Mouse (Mus musculus): ENCODE results near the gene D10Wsu102e. TPM values are rescaled to one million over a fixed set of nuclear protein-coding genes. Genes with fewer than 3 reads are reported as not detected.
"Not testable (repeated sequence)": the region's sequence is repeated elsewhere in the genome, so short reads cannot be mapped to it uniquely, and the experiment has no call there.

Gene D10Wsu102e
- polyA plus RNA-seq, 1 experiment from 2014 or later, result 1.6 TPM

DNA sequence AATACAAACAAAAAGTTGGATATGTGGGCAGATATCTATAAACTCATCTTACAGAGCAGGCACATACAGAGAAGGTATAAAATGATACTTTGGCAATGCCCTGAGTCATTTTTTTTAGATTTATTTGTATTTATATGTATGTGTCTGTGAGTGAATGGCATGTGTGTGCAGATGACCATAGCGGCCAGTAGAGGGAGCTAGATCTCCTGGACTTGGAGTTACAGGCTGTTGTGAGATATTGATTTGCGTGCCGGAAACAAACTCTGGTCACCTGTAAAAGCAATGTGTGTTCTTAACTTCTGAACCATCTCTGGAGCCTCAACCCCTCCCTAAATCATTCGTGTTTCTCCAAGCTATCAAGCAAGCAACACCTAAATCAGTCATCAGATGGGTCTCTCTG lies 161.0 kb downstream of the D10Wsu102e start:
- no peaks in the 10 kb centered on the region for H3K4me1 ChIP-seq (replicated peaks; ENCODE audit: control insufficient read depth, insufficient read depth, low read length)
- DNase-seq (ENCODE audit: low spot score) (no peak), ATAC-seq (replicated peaks; ENCODE audit: low FRiP score) (no peak)
- 84% methylated on average over 4 of the region's 4 CpGs for WGBS
- H3K9me3 ChIP-seq (ENCODE audit: control insufficient read depth, low read length), result no peaks in the 10 kb centered on the region
- no peaks in the 10 kb centered on the region for H3K36me3 ChIP-seq (ENCODE audit: control insufficient read depth, insufficient read depth, low read length)
- H3K27me3 ChIP-seq (ENCODE audit: control insufficient read depth, insufficient read depth, low read length), result no peaks in the 10 kb centered on the region
- H3K27ac ChIP-seq (ENCODE audit: low read depth, low read length), result no peak overlapping the region
- no peak overlapping the region for H3K4me2 ChIP-seq (ENCODE audit: low read depth, low read length, severe bottlenecking)
- H3K9ac ChIP-seq (ENCODE audit: low read length), result no peak overlapping the region
- no peak overlapping the region for H3K4me3 ChIP-seq (ENCODE audit: low read depth, low read length)

DNA sequence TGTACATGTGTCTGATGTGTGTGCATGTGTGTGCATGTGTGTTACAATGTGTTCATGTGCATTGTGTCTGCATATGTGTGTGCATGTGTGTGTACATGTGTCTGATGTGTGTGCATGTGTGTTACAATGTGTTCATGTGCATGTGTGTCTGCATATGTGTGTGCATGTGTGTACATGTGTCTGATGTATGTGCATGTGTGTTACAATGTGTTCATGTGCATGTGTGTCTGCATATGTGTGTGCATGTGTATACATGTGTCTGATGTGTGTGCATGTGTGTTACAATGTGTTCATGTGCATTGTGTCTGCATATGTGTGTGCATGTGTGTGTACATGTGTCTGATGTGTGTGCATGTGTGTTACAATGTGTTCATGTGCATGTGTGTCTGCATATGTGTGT lies 164.2 kb downstream of the D10Wsu102e start:
- DNase-seq (ENCODE audit: low spot score); H3K27me3 ChIP-seq (ENCODE audit: control insufficient read depth, insufficient read depth, low read length); H3K4me2 ChIP-seq (ENCODE audit: low read depth, low read length, severe bottlenecking); ATAC-seq (replicated peaks; ENCODE audit: low FRiP score); H3K27ac ChIP-seq (ENCODE audit: low read depth, low read length); H3K4me1 ChIP-seq (replicated peaks; ENCODE audit: control insufficient read depth, insufficient read depth, low read length); H3K9me3 ChIP-seq (ENCODE audit: control insufficient read depth, low read length); H3K4me3 ChIP-seq (ENCODE audit: low read depth, low read length); H3K9ac ChIP-seq (ENCODE audit: low read length); H3K36me3 ChIP-seq (ENCODE audit: control insufficient read depth, insufficient read depth, low read length): not testable (repeated sequence)

DNA sequence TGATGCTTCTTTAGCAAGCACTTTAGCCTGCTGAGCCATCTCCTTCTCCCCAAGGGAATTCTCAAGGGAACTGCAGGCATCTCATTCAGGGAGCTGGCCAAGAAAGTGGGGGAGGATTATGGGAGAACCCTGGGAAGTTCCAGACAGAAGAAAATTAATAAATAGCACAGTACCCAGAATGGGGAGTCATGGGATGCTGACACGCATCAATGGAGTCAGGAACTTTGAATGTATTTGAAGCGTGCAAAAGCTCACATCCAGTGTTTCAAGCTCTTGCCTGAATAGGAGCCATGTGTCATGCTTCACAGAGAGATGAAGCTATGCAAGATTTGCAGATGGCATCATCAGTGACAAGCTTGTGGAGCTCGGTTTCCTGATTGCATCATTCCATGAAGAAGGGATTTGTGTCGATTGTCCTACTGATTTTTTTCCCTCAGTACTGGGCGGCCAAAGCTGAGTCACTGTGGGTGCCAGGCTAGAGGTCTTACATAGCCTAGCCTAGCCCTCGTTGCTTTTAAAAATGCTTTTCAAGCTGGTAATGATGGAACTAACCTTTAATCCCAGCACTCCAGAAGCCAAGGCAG lies 170.5 kb downstream of the D10Wsu102e start:
- no peaks in the 10 kb centered on the region for H3K36me3 ChIP-seq (ENCODE audit: control insufficient read depth, insufficient read depth, low read length)
- no peak overlapping the region for H3K4me2 ChIP-seq (ENCODE audit: low read depth, low read length, severe bottlenecking)
- 85% methylated on average over 6 of the region's 6 CpGs for WGBS
- no peaks in the 10 kb centered on the region for H3K27me3 ChIP-seq (ENCODE audit: control insufficient read depth, insufficient read depth, low read length)
- H3K9ac ChIP-seq (ENCODE audit: low read length), result no peak overlapping the region
- DNase-seq (ENCODE audit: low spot score), result no peak
- ATAC-seq (replicated peaks; ENCODE audit: low FRiP score), result no peak
- no peaks in the 10 kb centered on the region for H3K4me1 ChIP-seq (replicated peaks; ENCODE audit: control insufficient read depth, insufficient read depth, low read length)
- no peaks in the 10 kb centered on the region; the same call in 1 of the 2 replicates for H3K9me3 ChIP-seq (ENCODE audit: control insufficient read depth, low read length)
- no peak overlapping the region for H3K4me3 ChIP-seq (ENCODE audit: low read depth, low read length)
- no peak overlapping the region for H3K27ac ChIP-seq (ENCODE audit: low read depth, low read length)

DNA sequence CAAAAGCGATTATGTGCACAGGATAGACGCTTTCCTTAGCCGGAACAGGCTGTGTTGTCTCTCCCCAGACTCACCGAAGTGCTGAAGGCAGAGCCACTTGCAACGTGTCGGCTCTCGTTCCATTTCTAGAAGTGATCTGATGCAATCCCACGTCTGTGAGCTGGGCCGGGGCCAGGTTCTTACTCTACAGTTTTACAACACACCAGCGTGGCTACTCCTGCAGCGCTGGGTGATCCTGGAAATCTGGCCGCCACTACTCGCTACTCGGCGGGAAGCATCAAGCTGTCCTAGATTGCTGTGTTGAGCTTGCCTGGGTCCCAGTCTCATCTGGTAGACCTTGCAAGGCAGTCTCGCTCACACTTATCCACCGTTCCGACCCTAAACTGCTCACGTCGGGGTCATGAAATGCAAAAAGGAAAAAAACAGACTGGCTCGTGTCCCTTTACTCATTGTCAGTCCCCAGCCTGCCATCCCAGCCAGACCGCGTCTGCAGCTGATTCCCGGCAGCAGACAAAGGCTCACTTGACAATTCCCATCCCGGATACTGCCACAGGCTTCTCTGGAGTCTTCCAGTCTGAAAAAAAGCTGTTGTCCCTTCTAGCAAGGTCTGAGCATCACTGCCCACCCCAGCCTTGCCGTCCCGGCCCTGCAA lies 173.4 kb downstream of the D10Wsu102e start:
- Histone ChIP-seq H3K27me3 (ENCODE audit: control insufficient read depth, insufficient read depth, low read length) (no peaks in the 10 kb centered on the region), H3K4me2 (ENCODE audit: low read depth, low read length, severe bottlenecking) (peak overlapping the region; percentile 96), H3K9ac (ENCODE audit: low read length) (peak overlapping the region; percentile 71), H3K36me3 (ENCODE audit: control insufficient read depth, insufficient read depth, low read length) (no peaks in the 10 kb centered on the region), H3K4me1 (replicated peaks; ENCODE audit: control insufficient read depth, insufficient read depth, low read length) (no peaks in the 10 kb centered on the region), H3K9me3 (ENCODE audit: control insufficient read depth, low read length) (no peaks in the 10 kb centered on the region), H3K27ac (ENCODE audit: low read depth, low read length) (no peak overlapping the region), H3K4me3 (ENCODE audit: low read depth, low read length) (peak overlapping the region; percentile 50)
- ATAC-seq (replicated peaks; ENCODE audit: low FRiP score) (peak; percentile 47), DNase-seq (ENCODE audit: low spot score) (peak; percentile 63)
- 5% methylated on average over 27 of the region's 27 CpGs for WGBS

DNA sequence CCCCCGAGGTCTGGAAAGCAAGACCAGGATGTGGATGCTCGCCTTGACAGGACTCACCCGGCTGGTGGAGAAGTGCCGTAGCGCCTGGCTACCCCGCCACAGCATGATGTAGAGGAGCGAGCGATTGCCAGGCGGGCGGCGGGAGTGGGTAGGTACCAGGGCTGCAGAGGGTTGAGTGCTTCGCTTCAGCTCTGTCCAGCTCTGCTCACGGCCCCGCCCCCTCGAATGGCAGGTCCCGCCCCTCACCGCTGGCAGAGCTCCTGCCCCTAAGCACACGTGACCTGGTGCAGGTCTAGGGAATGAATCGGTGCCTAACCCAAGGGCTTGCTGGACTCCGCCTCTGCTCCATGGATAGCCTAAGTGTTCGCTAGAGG lies 173.9 kb downstream of the D10Wsu102e start, which contains the start of gene Aldh1l2:
Gene Aldh1l2, minus strand, starts transcription at position 231 of the 374 bp plus-strand sequence.
- WGBS, result 0% methylated on average over 21 of the region's 21 CpGs
- Histone ChIP-seq H3K27ac (ENCODE audit: low read depth, low read length) (no peak within 1 kb of the TSS), H3K9me3 (ENCODE audit: control insufficient read depth, low read length) (no peaks in the 10 kb centered on the region), H3K36me3 (ENCODE audit: control insufficient read depth, insufficient read depth, low read length) (no peaks in the 10 kb centered on the region), H3K9ac (ENCODE audit: low read length) (peak within 1 kb of the TSS; percentile 71), H3K4me2 (ENCODE audit: low read depth, low read length, severe bottlenecking) (peak within 1 kb of the TSS; percentile 96), H3K4me1 (replicated peaks; ENCODE audit: control insufficient read depth, insufficient read depth, low read length) (no peaks in the 10 kb centered on the region), H3K4me3 (ENCODE audit: low read depth, low read length) (peak within 1 kb of the TSS; percentile 50), H3K27me3 (ENCODE audit: control insufficient read depth, insufficient read depth, low read length) (no peaks in the 10 kb centered on the region)
- ATAC-seq (replicated peaks; ENCODE audit: low FRiP score), result peak; percentile 99
- peak; percentile 93 for DNase-seq (ENCODE audit: low spot score)

DNA sequence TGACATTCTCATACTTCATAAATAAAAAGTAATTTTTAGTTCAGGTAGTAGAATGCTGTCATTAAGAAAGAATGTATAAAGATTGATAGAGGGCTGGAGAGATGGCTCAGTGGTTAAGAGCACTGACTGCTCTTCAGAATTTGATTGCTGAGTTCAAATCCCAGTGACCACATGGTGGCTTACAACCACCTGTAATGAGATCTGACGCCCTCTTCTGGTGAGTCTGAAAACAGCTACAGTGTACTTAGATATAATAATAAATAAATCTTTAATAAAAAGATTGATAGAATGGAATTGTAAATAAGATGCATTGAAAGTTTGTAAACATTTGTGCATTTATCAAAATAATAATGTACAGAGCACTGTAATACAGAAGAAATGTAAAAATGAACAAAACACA lies 176.4 kb downstream of the D10Wsu102e start:
- Histone ChIP-seq H3K27ac (ENCODE audit: low read depth, low read length) (no peak overlapping the region), H3K4me2 (ENCODE audit: low read depth, low read length, severe bottlenecking) (no peak overlapping the region), H3K4me1 (replicated peaks; ENCODE audit: control insufficient read depth, insufficient read depth, low read length) (no peaks in the 10 kb centered on the region), H3K36me3 (ENCODE audit: control insufficient read depth, insufficient read depth, low read length) (no peaks in the 10 kb centered on the region), H3K9me3 (ENCODE audit: control insufficient read depth, low read length) (no peaks in the 10 kb centered on the region), H3K27me3 (ENCODE audit: control insufficient read depth, insufficient read depth, low read length) (no peaks in the 10 kb centered on the region), H3K9ac (ENCODE audit: low read length) (no peak overlapping the region), H3K4me3 (ENCODE audit: low read depth, low read length) (no peak overlapping the region)
- no peak for DNase-seq (ENCODE audit: low spot score)
- 6% methylated on average over 1 of the region's 1 CpGs for WGBS
- no peak for ATAC-seq (replicated peaks; ENCODE audit: low FRiP score)

Other genes with a start within 250 kb of the D10Wsu102e start
- gene Slc41a2, start 22.3 kb upstream of the D10Wsu102e start, polyA plus RNA-seq (2014; fragmentation: Nextera tagmentation; extraction: Ambion mirVana), result 0.56 and 1.2 TPM in 2 replicates
- gene Aldh1l2, start 173.9 kb downstream of the D10Wsu102e start, polyA plus RNA-seq (2014; fragmentation: Nextera tagmentation; extraction: Ambion mirVana), result 6.1 and 7.1 TPM in 2 replicates
- gene Washc4, start 183.5 kb downstream of the D10Wsu102e start, polyA plus RNA-seq (2014; fragmentation: Nextera tagmentation; extraction: Ambion mirVana), result 28.9 and 36.5 TPM in 2 replicates

All from forebrain, embryonic 11.5 days (tissue).